Mouse (Mus musculus): ENCODE measurements at regions not wholly inside any gene's neighbourhood (a gene's known extent, or its start where the extent isn't known, plus 50 kb on each side); places are given as distances from the start of the nearest gene placed in this dataset.

DNA sequence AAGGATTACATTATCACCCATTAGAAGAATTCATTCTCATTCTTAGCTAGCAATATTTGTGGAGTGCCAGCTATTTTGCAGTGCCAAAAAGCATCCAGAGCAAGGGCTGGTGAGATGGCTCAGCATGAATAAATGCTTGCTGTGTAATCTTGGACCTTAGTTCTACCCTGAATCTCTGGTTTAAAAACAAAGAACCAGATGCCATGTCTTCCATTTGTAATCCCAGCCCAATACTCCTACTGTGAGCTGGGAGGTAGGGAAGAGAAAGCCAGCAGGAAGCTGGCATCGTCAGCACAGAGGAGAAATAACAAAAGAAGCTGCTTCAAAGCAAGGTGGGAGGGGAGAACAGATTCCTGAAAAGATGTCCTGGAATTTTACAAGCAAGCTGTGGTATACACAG is 1140.1 kb upstream of the Pot1a start:
- no peaks in the 10 kb centered on the region for H3K27me3 ChIP-seq (ENCODE audit: control insufficient read depth in 1 of 2, insufficient read depth in 2 of 2, low read length in 2 of 2)
- H3K4me1 ChIP-seq (ENCODE audit: control insufficient read depth in 1 of 2, insufficient read depth in 2 of 2, low read length in 2 of 2): no peaks in the 10 kb centered on the region
- H3K9me3 ChIP-seq (replicated peaks; ENCODE audit: insufficient read depth, low read length): no peaks in the 10 kb centered on the region
- H3K4me3 ChIP-seq (ENCODE audit: control insufficient read depth in 1 of 2, insufficient read depth in 1 of 2, low read depth in 2 of 2, low read length in 2 of 2): no peak overlapping the region
- no peak overlapping the region for H3K9ac ChIP-seq (ENCODE audit: control insufficient read depth, low read depth, low read length, poor library complexity, severe bottlenecking)
- no peak for DNase-seq (ENCODE audit: low read depth, low spot score)
- TF ChIP-seq RCOR1 (IDR thresholded peaks at IDR 0.05; ENCODE audit: low read depth, low read length) (no peak), SMC3 (IDR thresholded peaks at IDR 0.05; ENCODE audit: low read depth, low read length) (no peak), TAL1 (IDR thresholded peaks at IDR 0.05; ENCODE audit: low read length) (no peak), MYB (IDR thresholded peaks at IDR 0.05; ENCODE audit: low read depth, low read length) (no peak), ETS1 (IDR thresholded peaks at IDR 0.05; ENCODE audit: low read depth, low read length) (no peak), GATA1 (IDR thresholded peaks at IDR 0.05; ENCODE audit: low read depth, low read length) (no peak), HCFC1 (IDR thresholded peaks at IDR 0.05; ENCODE audit: low read depth, low read length) (no peak), ZMIZ1 (IDR thresholded peaks at IDR 0.05; ENCODE audit: low read depth, low read length) (no peak), POLR2AphosphoS2 (IDR thresholded peaks at IDR 0.05; ENCODE audit: low read length) (no peak), NRF1 (IDR thresholded peaks at IDR 0.05; ENCODE audit: insufficient read depth, low read depth, low read length, poor library complexity, severe bottlenecking) (no peak), TBP (IDR thresholded peaks at IDR 0.05; ENCODE audit: low read depth, low read length) (no peak), ZKSCAN1 (IDR thresholded peaks at IDR 0.05; ENCODE audit: low read depth, low read length) (no peak), POLR2A (IDR thresholded peaks at IDR 0.05; ENCODE audit: control insufficient read depth in 1 of 2, insufficient read depth in 1 of 2, low read depth in 1 of 2, low read length in 2 of 2, poor library complexity in 1 of 2) (no peak), CHD1 (IDR thresholded peaks at IDR 0.05; ENCODE audit: low read depth, low read length) (no peak), EP300 (IDR thresholded peaks at IDR 0.05; ENCODE audit: low read depth in 1 of 2, low read length in 2 of 2) (no peak), ELF1 (IDR thresholded peaks at IDR 0.05; ENCODE audit: low read depth, low read length) (no peak), MYC (IDR thresholded peaks at IDR 0.05; ENCODE audit: low read depth, low read length) (no peak), MEF2A (IDR thresholded peaks at IDR 0.05; ENCODE audit: extremely low read depth, insufficient replicate concordance, low read depth, low read length, poor library complexity, severe bottlenecking) (no peak), MAZ (IDR thresholded peaks at IDR 0.05; ENCODE audit: low read depth, low read length) (no peak)
- H3K27ac ChIP-seq (ENCODE audit: control insufficient read depth, low read depth, low read length): no peak overlapping the region
- no peaks in the 10 kb centered on the region for H3K79me2 ChIP-seq (ENCODE audit: control insufficient read depth, insufficient read depth, low read length, poor library complexity)
- H3K36me3 ChIP-seq (ENCODE audit: control insufficient read depth in 1 of 2, insufficient read depth in 2 of 2, low read length in 2 of 2): no peaks in the 10 kb centered on the region

Data from MEL (cell line).